17 mouse cellular contexts compared by ENCODE assay signal in the genomic region with DNA sequence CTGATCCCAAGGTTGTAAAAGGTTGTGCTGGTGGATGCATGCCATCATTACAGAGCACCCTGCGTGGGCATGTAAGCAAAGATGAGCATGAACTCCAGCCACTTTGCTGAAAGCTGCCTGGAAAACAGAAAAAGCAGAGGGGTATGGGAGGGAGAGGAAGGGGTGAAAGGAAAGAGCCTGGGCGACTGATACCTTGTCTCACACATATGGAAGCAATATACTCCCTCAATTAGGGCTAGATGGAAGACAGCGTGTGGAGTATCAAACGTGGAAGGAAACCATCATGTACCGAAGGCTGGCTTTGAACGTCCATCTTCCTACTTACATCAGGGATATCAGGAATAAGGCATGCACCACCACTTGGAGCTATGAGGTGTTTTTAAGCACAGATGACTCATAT.
"Had no signal": no experiment of that assay in that cellular context is flagged by ENCODE, and none has a peak within 500 bp of the region (broad histone marks: within the 10 kb centered on the region; RNA-seq: fewer than 3 reads in every experiment).

No protein-coding gene starts in this region.

- H3K4me3 ChIP-seq: kidney, embryonic 15.5 days; limb, embryonic 12.5 days; liver, embryonic 13.5 days; lung, embryonic 15.5 days; megakaryocyte, embryonic 14.5 days; midbrain, embryonic 15.5 days had no signal

- H3K27ac ChIP-seq: kidney, embryonic 15.5 days; limb, embryonic 12.5 days; liver, embryonic 13.5 days; lung, embryonic 15.5 days; macrophage; midbrain, embryonic 15.5 days had no signal

- H3K4me2 ChIP-seq: kidney, embryonic 15.5 days; limb, embryonic 12.5 days; liver, embryonic 13.5 days; lung, embryonic 15.5 days; midbrain, embryonic 11.5 days; midbrain, embryonic 15.5 days had no signal

- DNase-seq: kidney, adult 2 months; kidney, postnatal 14 days; liver; liver, embryonic 13.5 days; liver, postnatal 0 days; lung, postnatal 14 days; right cerebral cortex, postnatal 4 days; spleen, adult 18-20 months; thymus, adult 18-20 months; thymus, postnatal 14 days had no signal

- H3K27me3 ChIP-seq: kidney, embryonic 15.5 days; limb, embryonic 12.5 days; liver, embryonic 13.5 days; lung, embryonic 15.5 days; megakaryocyte, embryonic 14.5 days; midbrain, embryonic 15.5 days had no signal

- ATAC-seq: liver, postnatal 0 days; midbrain, embryonic 15.5 days had no signal

- H3K9ac ChIP-seq: kidney, embryonic 15.5 days; limb, embryonic 12.5 days; liver, embryonic 13.5 days; liver, postnatal 0 days; lung, embryonic 15.5 days; midbrain, embryonic 15.5 days had no signal

- H3K9me3 ChIP-seq: kidney, embryonic 15.5 days; liver, embryonic 13.5 days; lung, embryonic 15.5 days; megakaryocyte, embryonic 14.5 days; midbrain, embryonic 15.5 days had no signal

- H3K36me3 ChIP-seq: lung, embryonic 15.5 days; midbrain, embryonic 15.5 days had no signal
